Mouse (Mus musculus): ENCODE measurements around the gene Mettl14.
"Not testable (repeated sequence)": the region's sequence is repeated elsewhere in the genome, so short reads cannot be mapped to it uniquely, and the experiment has no call there.

Gene Mettl14

GRCm38 (mm10) chr3:123385486-123386156 lies at the start of gene Mettl14:
Gene Mettl14, minus strand, starts transcription at chr3:123386108.
- peak; percentile 96 for DNase-seq

- no peak for DNase-seq
Measured at GRCm38 (mm10) chr3:123433362-123433761, 47.5 kb upstream of the Mettl14 start.

- no peak for DNase-seq
Measured at GRCm38 (mm10) chr3:123431951-123432674, 46.2 kb upstream of the Mettl14 start.

GRCm38 (mm10) chr3:123429597-123430458 lies 43.9 kb upstream of the Mettl14 start:
- DNase-seq = no peak

GRCm38 (mm10) chr3:123428005-123428404 lies 42.1 kb upstream of the Mettl14 start:
- no peak for DNase-seq

- DNase-seq = no peak
Measured at GRCm38 (mm10) chr3:123425647-123426046, 39.7 kb upstream of the Mettl14 start.

GRCm38 (mm10) chr3:123413173-123413572 lies 27.3 kb upstream of the Mettl14 start:
- DNase-seq = no peak

GRCm38 (mm10) chr3:123411821-123412578 lies 26.1 kb upstream of the Mettl14 start:
- DNase-seq = no peak

- DNase-seq = no peak
Measured at GRCm38 (mm10) chr3:123404945-123405344, 19.0 kb upstream of the Mettl14 start.

GRCm38 (mm10) chr3:123397562-123398481 lies 11.9 kb upstream of the Mettl14 start:
- no peak for DNase-seq

GRCm38 (mm10) chr3:123395611-123396010 lies 9.7 kb upstream of the Mettl14 start:
- no peak for DNase-seq

- DNase-seq = no peak
Measured at GRCm38 (mm10) chr3:123391180-123391579, 5.3 kb upstream of the Mettl14 start.

GRCm38 (mm10) chr3:123386157-123386780 lies 361 bp upstream of the Mettl14 start:
- DNase-seq = not testable (repeated sequence)

GRCm38 (mm10) chr3:123385118-123385485 lies 806 bp downstream of the Mettl14 start:
- no peak for DNase-seq

GRCm38 (mm10) chr3:123384435-123384834 lies 1.5 kb downstream of the Mettl14 start:
- DNase-seq = no peak

- no peak for DNase-seq
Measured at GRCm38 (mm10) chr3:123376562-123376961, 9.3 kb downstream of the Mettl14 start.

- no peak for DNase-seq
Measured at GRCm38 (mm10) chr3:123371766-123372535, 14.0 kb downstream of the Mettl14 start.

GRCm38 (mm10) chr3:123370927-123371326 lies 15.0 kb downstream of the Mettl14 start:
- no peak for DNase-seq

- DNase-seq = no peak
Measured at GRCm38 (mm10) chr3:123369161-123369560, 16.7 kb downstream of the Mettl14 start.

- not testable (repeated sequence) for DNase-seq
Measured at GRCm38 (mm10) chr3:123366820-123367219, 19.1 kb downstream of the Mettl14 start.

All from thymus, postnatal 25 days (tissue).